Mouse (Mus musculus) liver, embryonic 13.5 days (tissue): Measurements from ENCODE around the gene 1700025G04Rik. TPM values are rescaled to one million over a fixed set of nuclear protein-coding genes. Genes with fewer than 3 reads are reported as not detected.

Experiments
- ATAC-seq: fragments of 200-750 bp; cut with Nextera tagmentation; 2 replicates; pipeline ENCODE4 v1.8.0; 2017; ENCODE audit warnings: low read depth, mild to moderate bottlenecking, moderate number of reproducible peaks, moderate library complexity
- DNase-seq: peaks from one replicate; pipeline ENCODE4 v3.0.0; 2022
- H3K27ac ChIP-seq: fragments of 300-500 bp; sonication (generic); 2 replicates; pipeline ENCODE4 v1.5.1; 2015; ENCODE audit warnings: moderate library complexity, mild to moderate bottlenecking, inconsistent platforms
- H3K27me3 ChIP-seq: fragments of 300-500 bp; sonication (generic); 2 replicates; pipeline ENCODE4 v1.6.1; 2015; ENCODE audit warnings: mild to moderate bottlenecking, inconsistent platforms
- H3K36me3 ChIP-seq: fragments of 300-500 bp; sonication (generic); 2 replicates; pipeline ENCODE4 v1.6.1; 2015; ENCODE audit warnings: mild to moderate bottlenecking, inconsistent platforms
- H3K4me1 ChIP-seq: fragments of 300-500 bp; sonication (generic); replicated peaks from 2 replicates; pipeline ENCODE4 v1.6.1; 2015; ENCODE audit warnings: inconsistent platforms
- H3K4me2 ChIP-seq: fragments of 300-500 bp; sonication (generic); 2 replicates; pipeline ENCODE4 v1.6.1; 2015; ENCODE audit warnings: inconsistent platforms, mild to moderate bottlenecking, moderate library complexity
- H3K4me3 ChIP-seq: fragments of 300-500 bp; sonication (generic); replicated peaks from 2 replicates; pipeline ENCODE4 v1.5.1; 2015; ENCODE audit warnings: mild to moderate bottlenecking, inconsistent platforms
- H3K9ac ChIP-seq: fragments of 300-500 bp; sonication (generic); 2 replicates; pipeline ENCODE4 v1.6.1; 2015; ENCODE audit warnings: mild to moderate bottlenecking, inconsistent platforms
- H3K9me3 ChIP-seq: fragments of 300-500 bp; sonication (generic); replicated peaks from 2 replicates; pipeline ENCODE4 v1.6.1; 2016; ENCODE audit warnings: inconsistent platforms
- WGBS: fragments of 180-500 bp; shearing (Covaris S2); methylation state at CpG from one replicate; pipeline ENCODE4 v1.1.7; 2015; ENCODE audit not compliant: insufficient replicate concordance; 5-methylcytosine and 5-hydroxymethylcytosine counted together
- polyA plus RNA-seq: library from polyadenylated mRNA; unstranded; fragments of >200 nt; fragmentation: Nextera tagmentation; extraction: Ambion mirVana; gene quantifications from 2 replicates; pipeline ENCODE4 v1.2.1, GENCODE M21; 2015

The 1700025G04Rik gene
- polyA plus RNA-seq, 1 experiment from 2014 or later = 1.8 TPM

- peak overlapping the region; percentile 76 for H3K4me2 ChIP-seq
- peak overlapping the region; percentile 65 for H3K4me3 ChIP-seq
- peaks cover 34% of the 10 kb centered on the region for H3K4me1 ChIP-seq
- H3K9ac ChIP-seq = no peak overlapping the region
- no peaks in the 10 kb centered on the region for H3K36me3 ChIP-seq
- peaks cover 85% of the 10 kb centered on the region for H3K27me3 ChIP-seq
- DNase-seq = no peak
- 2% methylated on average over 16 of the region's 16 CpGs for WGBS
- ATAC-seq = peak; percentile 27; the same call in 1 of the 2 replicates
- H3K27ac ChIP-seq = no peak overlapping the region; the same call in 1 of the 2 replicates
- no peaks in the 10 kb centered on the region for H3K9me3 ChIP-seq
Observed at GRCm38 (mm10) chr1:152088791-152089401, 1.0 kb downstream of the 1700025G04Rik start.

DNA sequence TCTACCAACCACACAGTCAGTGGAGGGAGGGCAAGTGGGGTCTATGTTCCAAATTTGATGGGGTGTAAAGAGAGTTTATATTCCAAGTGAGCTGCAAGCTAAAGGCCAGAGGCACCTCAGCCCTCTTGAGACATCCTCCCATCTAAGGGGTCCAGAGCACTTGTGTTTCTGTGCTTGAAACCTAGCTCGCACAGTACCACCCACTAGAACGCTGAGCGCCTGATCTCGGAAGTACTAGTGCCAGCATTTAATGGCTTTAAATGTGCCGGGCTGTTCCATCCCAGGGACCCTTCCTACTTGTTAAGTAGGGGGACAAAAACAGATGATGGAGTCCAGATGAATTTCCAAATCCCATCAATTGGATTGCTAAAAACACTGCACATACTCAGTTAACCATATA lies 1.9 kb downstream of the 1700025G04Rik start:
- no peaks in the 10 kb centered on the region for H3K36me3 ChIP-seq
- H3K4me1 ChIP-seq = peaks cover 34% of the 10 kb centered on the region
- 64% methylated on average over 5 of the region's 5 CpGs for WGBS
- no peak overlapping the region for H3K4me2 ChIP-seq
- ATAC-seq (no peak), DNase-seq (no peak)
- no peaks in the 10 kb centered on the region for H3K9me3 ChIP-seq
- H3K9ac ChIP-seq = no peak overlapping the region
- H3K27me3 ChIP-seq = peaks cover 77% of the 10 kb centered on the region
- no peak overlapping the region for H3K27ac ChIP-seq
- H3K4me3 ChIP-seq = no peak overlapping the region

DNA sequence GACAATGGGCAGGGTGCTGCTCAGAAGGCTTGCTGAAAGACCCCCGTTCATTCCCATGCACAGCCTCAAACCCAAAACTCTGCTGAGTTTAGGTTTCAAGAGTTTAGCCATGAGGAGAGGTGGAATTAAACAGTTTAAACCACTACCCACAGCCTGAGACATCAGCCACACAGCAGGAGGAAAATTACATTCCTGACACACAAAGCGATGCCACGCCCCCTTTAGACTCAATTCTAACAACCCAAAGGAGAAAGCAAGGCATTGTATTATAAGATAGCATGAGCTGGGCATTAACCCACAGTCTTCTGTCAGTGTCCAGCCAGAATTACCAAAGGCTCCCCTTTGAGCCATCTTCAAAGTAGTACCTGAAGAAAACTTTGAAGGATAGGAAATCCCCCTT lies 3.0 kb downstream of the 1700025G04Rik start:
- peaks cover 69% of the 10 kb centered on the region for H3K27me3 ChIP-seq
- H3K9me3 ChIP-seq = no peaks in the 10 kb centered on the region
- no peak for DNase-seq
- no peak overlapping the region for H3K4me3 ChIP-seq
- H3K36me3 ChIP-seq = no peaks in the 10 kb centered on the region
- H3K27ac ChIP-seq = no peak overlapping the region
- H3K9ac ChIP-seq = no peak overlapping the region
- H3K4me2 ChIP-seq = no peak overlapping the region
- H3K4me1 ChIP-seq = peaks cover 34% of the 10 kb centered on the region
- WGBS = 66% methylated on average over 3 of the region's 3 CpGs
- no peak for ATAC-seq

GRCm38 (mm10) chr1:152085561-152085960 lies 4.4 kb downstream of the 1700025G04Rik start:
- H3K4me3 ChIP-seq = no peak overlapping the region
- 75% methylated on average over 5 of the region's 5 CpGs for WGBS

DNA sequence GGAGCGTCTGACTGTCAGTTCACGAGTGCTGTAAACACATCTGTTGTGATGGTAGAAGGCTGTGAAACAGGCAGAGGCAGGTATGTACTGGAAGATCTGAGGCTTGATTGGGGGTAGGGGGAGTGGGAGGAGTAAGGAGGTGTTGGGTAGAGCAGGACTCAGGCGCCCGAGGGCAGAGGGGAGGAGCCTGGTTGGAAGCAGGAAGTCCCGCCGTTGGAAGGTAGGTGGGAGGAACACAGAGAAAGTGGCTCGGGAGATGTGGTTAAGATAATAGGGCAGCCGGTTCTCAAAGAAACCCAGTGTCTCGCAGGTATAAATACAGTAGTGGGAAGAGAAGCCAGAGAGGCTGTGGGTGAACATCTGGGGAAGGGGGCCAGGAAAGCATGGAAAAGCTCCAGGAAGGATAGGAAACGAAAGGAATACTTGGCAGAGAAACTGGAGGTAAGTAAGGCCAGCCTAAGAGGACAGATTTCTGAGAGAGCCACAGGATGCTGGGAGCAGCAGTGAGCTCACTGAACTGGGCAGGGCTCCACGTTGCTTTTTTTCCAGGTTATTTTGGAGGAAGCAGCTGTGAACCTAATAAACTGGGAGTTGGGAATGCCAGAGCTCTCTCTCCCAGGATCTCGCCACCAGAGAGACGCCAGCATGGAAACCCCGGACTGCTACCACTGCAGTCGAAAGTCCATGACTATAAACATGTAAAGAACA lies 5.1 kb downstream of the 1700025G04Rik start:
- H3K9me3 ChIP-seq = no peaks in the 10 kb centered on the region
- no peak overlapping the region for H3K9ac ChIP-seq
- H3K4me2 ChIP-seq = peak overlapping the region; percentile 47
- H3K4me3 ChIP-seq = peak overlapping the region; percentile 12; the same call in 1 of the 2 replicates
- 17% methylated on average over 15 of the region's 15 CpGs for WGBS
- peaks cover 26% of the 10 kb centered on the region for H3K4me1 ChIP-seq
- DNase-seq (no peak), ATAC-seq (no peak)
- no peaks in the 10 kb centered on the region for H3K36me3 ChIP-seq
- H3K27me3 ChIP-seq = peaks cover 47% of the 10 kb centered on the region
- no peak overlapping the region for H3K27ac ChIP-seq

More at GRCm38 (mm10) chr1:152085561-152085960, 4.4 kb downstream of the 1700025G04Rik start:
- no peak for DNase-seq
- Histone ChIP-seq H3K9me3 (no peaks in the 10 kb centered on the region), H3K27me3 (peaks cover 55% of the 10 kb centered on the region), H3K27ac (no peak overlapping the region), H3K4me1 (peaks cover 29% of the 10 kb centered on the region), H3K4me2 (no peak overlapping the region), H3K36me3 (no peaks in the 10 kb centered on the region), H3K9ac (no peak overlapping the region)
- ATAC-seq = no peak

GRCm38 (mm10) chr1:152081954-152082711 lies 7.8 kb downstream of the 1700025G04Rik start:
- DNase-seq (no peak), ATAC-seq (no peak)
- no peaks in the 10 kb centered on the region for H3K9me3 ChIP-seq
- H3K27me3 ChIP-seq = peaks cover 21% of the 10 kb centered on the region
- H3K9ac ChIP-seq = no peak overlapping the region
- WGBS = 65% methylated on average over 8 of the region's 8 CpGs
- H3K27ac ChIP-seq = no peak overlapping the region
- no peak overlapping the region for H3K4me3 ChIP-seq
- H3K4me2 ChIP-seq = no peak overlapping the region
- peaks cover 9% of the 10 kb centered on the region; the same call in 1 of the 2 replicates for H3K4me1 ChIP-seq
- no peaks in the 10 kb centered on the region for H3K36me3 ChIP-seq

DNA sequence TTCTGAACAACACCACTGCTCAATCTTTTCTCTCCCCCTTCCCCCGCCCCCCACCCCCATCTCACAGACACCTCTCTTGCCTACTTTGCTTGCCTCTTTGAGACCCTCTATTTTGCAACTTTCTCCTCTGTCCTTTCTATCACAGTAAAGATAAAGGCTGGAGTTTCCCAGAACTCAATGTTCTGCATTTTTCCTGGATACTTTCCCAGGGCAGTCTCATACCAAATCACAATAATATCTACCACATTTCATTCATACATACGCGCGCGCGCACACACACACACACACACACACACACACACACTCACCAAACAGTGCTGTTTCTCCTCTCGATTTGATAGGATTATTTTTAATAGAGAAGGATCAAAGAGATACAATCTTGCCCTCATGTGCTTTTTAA lies 8.8 kb downstream of the 1700025G04Rik start:
- peaks cover 9% of the 10 kb centered on the region; the same call in 1 of the 2 replicates for H3K4me1 ChIP-seq
- H3K27me3 ChIP-seq = peaks cover 14% of the 10 kb centered on the region
- no peak overlapping the region for H3K27ac ChIP-seq

DNA sequence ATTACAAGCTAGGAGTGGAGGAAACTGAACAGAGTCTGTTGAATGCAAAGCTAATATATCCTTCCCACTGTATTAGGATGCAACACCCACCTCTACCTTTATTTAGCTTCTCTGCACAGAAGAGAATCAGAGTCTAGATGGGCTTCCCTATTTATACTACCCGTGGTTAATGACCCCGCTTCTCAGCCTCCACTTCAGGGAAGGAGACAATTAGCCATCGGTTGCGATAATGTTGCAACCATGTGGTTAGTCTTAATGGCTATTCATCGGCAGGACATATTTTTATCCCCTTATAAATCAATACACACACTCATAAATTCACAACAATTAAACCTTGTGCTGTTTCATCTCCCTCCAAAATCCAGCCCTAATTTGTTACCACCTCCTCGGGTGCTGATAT lies 9.7 kb downstream of the 1700025G04Rik start:
- H3K27me3 ChIP-seq = peaks cover 8% of the 10 kb centered on the region; the same call in 1 of the 2 replicates
- no peak overlapping the region for H3K9ac ChIP-seq
- no peak overlapping the region for H3K4me2 ChIP-seq
- no peak overlapping the region for H3K4me3 ChIP-seq
- no peaks in the 10 kb centered on the region for H3K9me3 ChIP-seq
- DNase-seq (no peak), ATAC-seq (no peak)
- no peak overlapping the region for H3K27ac ChIP-seq
- 55% methylated on average over 6 of the region's 6 CpGs for WGBS
- peaks cover 9% of the 10 kb centered on the region; the same call in 1 of the 2 replicates for H3K4me1 ChIP-seq
- no peaks in the 10 kb centered on the region for H3K36me3 ChIP-seq

More for the DNA sequence above, 8.8 kb downstream of the 1700025G04Rik start:
- no peak for DNase-seq
- no peak overlapping the region for H3K9ac ChIP-seq
- WGBS = 84% methylated on average over 7 of the region's 7 CpGs
- no peaks in the 10 kb centered on the region for H3K9me3 ChIP-seq
- H3K36me3 ChIP-seq = no peaks in the 10 kb centered on the region
- H3K4me3 ChIP-seq = no peak overlapping the region
- H3K4me2 ChIP-seq = no peak overlapping the region
- no peak for ATAC-seq

DNA sequence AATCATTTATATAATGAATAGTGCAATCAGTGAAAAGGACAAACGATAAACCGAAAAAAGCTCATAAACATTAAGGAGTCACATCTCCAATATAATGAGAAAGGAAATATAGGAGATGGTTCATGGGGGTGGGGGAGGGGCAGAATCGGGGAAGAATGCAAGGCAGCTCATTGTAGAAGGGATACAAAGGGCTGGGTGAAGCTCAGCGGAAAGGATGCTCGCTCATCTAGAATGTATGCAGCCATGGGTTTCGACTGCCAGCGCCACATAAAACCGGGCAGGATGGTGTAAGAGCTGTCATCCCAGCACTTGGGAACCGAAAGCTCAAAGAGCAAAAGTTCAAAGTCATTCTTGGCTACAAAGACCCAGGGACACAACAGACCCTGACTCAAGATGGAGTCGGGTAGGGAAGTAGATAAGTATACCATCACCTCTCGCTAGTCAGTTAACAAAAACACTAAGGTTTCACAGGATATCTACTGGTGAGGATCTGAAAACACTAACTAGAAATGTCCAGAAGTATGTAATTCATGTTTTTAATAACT lies 12.7 kb downstream of the 1700025G04Rik start:
- Histone ChIP-seq H3K4me2 (no peak overlapping the region), H3K27me3 (no peaks in the 10 kb centered on the region), H3K9ac (no peak overlapping the region), H3K4me1 (no peaks in the 10 kb centered on the region), H3K36me3 (no peaks in the 10 kb centered on the region), H3K4me3 (no peak overlapping the region), H3K27ac (no peak overlapping the region), H3K9me3 (no peaks in the 10 kb centered on the region)
- 67% methylated on average over 11 of the region's 11 CpGs for WGBS
- DNase-seq (no peak), ATAC-seq (no peak)

DNA sequence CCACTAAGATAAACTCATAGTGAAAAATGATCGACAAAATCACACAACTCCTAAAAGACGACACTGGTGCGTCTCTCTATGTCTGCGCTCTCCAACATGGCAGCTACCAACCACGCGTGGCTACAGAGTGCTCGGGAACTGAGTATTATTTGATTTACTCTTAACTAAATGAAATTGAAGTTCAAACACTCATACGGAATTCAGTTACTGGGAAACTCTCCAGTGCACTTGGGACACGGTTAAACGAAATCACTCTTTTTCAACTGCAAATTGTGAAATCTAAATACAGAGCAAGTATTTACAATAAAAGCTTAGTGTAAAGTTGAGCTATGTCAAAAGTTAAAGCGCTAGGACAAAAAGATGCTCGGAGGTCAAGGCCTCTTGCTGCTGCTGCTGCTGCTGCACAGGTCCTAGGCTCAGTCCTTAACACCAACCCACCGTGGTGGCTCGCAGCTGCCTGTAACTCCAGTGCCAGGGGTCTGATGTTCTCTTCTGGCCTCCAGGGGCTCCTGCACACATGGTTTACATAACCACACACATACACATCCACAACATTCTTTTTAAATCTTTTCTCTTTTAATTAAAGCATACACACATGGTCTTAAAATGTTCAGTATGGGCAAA lies 13.6 kb downstream of the 1700025G04Rik start:
- Histone ChIP-seq H3K4me1 (no peaks in the 10 kb centered on the region), H3K9me3 (no peaks in the 10 kb centered on the region), H3K27me3 (no peaks in the 10 kb centered on the region), H3K9ac (no peak overlapping the region), H3K4me2 (no peak overlapping the region), H3K27ac (no peak overlapping the region), H3K36me3 (no peaks in the 10 kb centered on the region), H3K4me3 (no peak overlapping the region)
- 76% methylated on average over 14 of the region's 14 CpGs for WGBS
- ATAC-seq (no peak), DNase-seq (no peak)

DNA sequence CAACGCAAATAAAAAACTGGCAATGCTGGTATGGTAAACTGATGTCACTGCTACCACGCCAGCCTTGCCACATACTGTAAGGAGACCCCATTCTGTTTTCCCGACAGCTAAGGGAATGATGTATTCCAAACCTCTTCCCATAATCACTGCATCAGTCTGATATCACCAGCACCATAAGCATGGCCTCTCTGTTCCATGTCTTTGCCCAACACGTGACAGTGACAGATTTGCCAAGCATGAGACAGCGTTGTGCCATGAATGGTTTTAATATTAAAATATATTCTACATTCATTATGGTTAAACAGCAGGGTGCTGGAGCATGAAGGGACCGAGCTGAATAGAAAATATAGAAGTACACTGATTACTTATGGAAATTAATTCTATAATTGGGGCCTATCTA lies 14.2 kb downstream of the 1700025G04Rik start:
- H3K4me1 ChIP-seq = no peaks in the 10 kb centered on the region
- H3K36me3 ChIP-seq = no peaks in the 10 kb centered on the region
- H3K9ac ChIP-seq = no peak overlapping the region
- WGBS = 72% methylated on average over 6 of the region's 6 CpGs
- H3K4me2 ChIP-seq = no peak overlapping the region
- DNase-seq (no peak), ATAC-seq (no peak)
- H3K4me3 ChIP-seq = no peak overlapping the region
- H3K9me3 ChIP-seq = no peaks in the 10 kb centered on the region
- no peak overlapping the region for H3K27ac ChIP-seq
- H3K27me3 ChIP-seq = no peaks in the 10 kb centered on the region
